Mouse (Mus musculus): ENCODE measurements around the gene 4933428G20Rik.

4933428G20Rik gene

DNA sequence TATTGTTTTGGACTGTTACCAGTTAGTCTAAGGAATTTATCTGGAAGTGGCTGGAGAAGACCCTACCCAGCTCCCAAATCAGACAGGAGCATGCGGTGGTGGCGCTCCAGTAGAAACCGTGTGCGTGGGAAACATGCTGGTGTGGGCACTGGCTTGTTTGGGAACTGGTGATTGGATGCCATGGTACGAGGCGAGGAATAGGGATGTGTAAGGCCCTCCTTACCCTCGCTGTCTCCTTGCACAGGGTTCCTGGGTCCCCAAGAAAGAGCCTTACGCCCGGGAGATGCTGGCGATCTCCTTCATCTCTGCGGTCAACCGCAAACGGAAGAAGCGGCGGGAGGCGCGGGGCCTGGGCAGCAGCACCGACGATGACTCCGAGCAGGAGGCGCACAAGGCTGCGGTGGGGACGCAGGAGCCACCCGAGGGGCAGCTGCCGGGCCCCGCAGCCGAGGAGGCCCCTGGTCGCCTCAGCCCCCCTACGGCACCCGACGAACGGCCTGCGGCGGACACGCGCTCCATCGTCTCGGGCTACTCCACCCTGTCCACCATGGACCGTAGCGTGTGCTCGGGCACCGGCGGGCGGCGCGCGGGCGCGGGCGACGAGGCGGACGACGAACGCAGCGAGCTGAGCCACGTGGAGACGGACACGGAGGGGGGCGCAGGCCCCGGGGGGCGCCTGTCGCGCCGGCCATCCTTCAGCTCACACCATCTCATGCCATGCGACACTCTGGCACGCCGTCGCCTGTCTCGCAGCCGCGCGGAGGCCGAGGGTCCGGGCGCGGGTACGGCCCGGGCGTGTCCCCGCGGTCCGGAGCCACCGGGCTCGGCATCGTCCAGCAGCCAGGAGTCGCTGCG, at the start of gene 4933428G20Rik:
Gene 4933428G20Rik (minus strand): TSS at position 476 of the 855 bp plus-strand sequence.
- DNase-seq (ENCODE audit: low spot score), result no peak

DNA sequence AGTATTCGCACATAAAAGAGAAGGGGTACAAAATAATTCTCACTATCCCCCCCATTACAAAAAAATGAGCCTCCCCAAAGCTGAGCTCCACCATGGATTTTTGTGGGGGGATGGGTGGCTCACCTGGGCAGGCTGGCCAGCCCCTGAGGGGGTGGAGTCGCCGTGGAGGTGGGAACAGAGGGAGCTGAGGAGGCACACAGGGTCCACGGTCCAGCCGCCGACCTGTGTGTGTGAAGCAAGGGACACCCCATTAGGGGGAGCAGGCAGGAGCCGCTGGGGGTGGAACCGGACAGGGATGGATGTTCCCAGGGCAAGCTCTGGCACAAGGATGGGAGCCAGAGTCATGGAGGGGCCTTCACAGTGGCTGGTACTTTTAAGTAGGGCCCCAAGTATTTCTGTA, 48.6 kb upstream of the 4933428G20Rik start:
- DNase-seq (ENCODE audit: low spot score), result no peak

DNA sequence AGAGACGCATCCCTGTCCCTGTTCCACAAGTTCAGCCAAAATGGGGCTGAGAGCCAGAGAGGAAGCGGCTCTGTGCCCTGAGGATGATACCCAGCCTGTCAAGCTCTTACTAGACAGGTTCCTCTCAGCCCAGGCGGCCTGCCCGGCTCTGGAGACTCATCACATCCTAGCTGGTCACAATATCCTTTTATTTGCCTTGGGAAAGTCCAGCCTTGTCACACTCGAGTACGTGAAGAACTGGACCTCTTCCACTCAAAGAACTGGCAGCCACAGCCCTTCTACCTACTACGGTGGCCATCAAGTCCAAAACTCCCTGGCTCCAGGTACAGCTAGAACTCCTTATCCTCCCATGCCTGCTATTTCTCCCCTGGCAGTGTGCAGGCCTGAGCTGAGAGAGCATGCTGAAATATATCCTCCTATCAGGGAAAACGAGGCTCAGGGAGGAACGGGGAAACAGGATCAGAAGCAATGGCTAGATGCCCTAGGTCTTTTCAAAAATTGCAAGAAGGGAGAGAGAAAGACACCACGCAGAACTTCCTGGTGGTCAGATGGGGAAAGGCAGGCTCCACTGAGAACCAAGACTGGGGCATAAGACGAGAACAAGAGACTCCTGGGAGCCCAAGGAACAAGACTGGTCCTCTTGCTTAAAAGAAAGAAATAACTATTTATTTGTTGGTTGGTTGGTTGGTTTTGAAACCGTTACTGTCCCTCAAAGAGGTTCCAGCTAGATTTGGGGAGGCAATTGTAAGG, 48.0 kb upstream of the 4933428G20Rik start:
- no peak for DNase-seq (ENCODE audit: low spot score)

DNA sequence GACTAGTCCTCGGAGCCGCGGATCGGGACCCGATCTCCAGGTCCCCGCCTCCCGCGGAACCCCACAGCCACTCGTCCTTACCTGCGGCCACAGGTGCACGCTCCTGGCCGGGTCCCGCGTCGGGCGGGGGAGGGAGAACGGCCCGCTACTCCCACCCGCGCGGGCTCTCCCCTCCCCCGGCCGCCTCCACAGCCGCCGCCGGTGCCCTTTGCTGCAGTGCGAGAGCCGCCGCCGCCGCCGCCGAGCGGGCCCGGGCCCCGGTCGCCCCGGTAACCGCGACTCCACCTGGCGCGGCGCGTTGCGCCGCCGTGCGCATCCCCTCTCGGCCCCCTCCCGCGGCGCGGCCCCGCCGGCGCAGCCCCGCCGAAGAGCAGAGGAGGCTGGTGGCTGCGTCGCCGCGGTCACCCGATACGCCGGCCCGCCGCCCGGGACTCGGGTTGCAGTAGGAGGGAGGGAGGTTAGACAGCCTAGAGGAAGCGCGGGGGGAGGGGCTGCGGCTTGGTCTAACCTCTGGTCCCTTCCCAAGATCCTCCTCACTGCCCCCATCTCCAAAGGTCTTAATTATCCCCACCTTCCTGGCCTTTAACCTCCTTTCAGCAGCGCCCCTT, 46.8 kb upstream of the 4933428G20Rik start:
- DNase-seq (ENCODE audit: low spot score), result no peak

DNA sequence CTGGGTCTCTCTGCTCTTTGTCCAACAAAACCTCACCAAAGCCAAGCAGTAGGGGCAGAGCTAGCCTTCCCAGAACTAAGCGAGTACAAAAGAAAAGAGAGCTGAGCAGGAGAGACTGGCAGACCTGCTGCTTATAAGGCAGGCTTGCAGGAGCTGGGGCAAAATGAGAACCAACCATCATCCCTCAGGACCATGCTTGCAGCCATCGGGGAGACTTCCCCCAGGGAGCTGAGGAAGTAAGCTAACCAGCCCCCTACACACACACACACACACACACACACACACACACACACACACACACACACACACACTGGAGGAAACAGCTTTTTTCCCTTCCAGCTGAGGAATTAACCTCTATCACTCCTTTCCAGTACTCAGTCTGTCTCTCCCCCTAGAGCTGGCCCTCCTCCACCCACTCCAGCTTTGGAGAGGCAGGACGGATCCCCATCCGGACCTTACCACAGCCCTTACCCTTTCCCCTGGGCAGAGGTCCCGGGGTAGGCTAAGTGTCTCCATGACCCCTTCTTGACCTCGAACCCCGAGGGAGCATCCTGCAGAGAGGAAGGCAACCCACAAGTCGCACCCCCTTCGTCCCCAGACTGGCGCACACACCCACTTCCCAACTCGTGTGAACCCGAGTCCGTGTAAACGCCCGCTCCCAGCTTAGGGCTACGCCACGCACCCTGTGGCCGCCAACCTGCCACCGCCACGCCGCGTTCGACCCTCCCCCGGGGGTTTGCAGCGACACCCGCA, 45.8 kb upstream of the 4933428G20Rik start:
- DNase-seq (ENCODE audit: low spot score), result no peak

DNA sequence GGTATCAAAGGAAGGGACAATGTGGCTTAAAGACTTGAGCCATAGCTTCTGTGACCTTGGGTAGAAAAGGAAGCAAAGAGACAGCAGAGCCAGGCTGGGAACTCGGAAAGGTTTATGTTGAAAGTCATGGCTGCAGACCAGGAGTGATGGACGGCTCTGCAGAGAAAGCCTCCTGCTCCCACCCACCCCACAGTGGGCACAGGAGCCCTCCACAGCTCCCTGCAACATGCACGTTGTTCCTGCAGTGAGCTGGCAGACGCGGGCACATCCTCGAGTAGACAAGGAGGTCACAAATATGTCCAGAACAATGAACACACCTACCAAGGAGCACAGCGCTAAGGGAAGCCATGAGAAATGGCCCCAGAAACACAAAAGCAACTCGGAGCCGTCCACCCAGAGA, 43.7 kb upstream of the 4933428G20Rik start:
- no peak for DNase-seq (ENCODE audit: low spot score)

DNA sequence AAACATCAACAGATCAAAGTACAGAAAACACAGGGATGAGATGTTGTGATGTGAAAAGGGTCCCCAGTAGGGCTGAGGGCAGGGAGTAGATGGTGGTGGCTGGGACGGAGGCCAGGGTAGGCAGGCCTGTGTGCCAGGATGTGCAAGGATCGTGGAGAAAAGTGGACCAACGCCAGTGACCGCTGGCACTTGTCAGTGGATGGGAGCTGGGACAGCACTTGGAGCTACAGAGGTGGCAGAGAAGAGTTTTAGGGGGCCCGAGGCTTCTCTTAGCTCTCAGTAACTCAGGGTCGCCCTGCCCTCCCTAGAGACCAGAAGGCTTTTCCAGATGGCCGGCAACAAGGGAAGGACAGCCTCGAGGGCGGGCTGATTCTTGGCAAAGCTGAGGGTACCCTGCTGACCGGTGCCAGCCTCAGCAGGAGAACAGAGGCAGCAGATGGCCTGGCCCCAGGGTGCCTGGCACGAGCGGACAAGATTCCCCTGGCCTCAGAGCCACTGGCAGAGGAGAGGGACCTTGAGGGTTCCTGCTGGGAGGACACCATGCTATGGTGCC, 43.1 kb upstream of the 4933428G20Rik start:
- DNase-seq (ENCODE audit: low spot score), result no peak

DNA sequence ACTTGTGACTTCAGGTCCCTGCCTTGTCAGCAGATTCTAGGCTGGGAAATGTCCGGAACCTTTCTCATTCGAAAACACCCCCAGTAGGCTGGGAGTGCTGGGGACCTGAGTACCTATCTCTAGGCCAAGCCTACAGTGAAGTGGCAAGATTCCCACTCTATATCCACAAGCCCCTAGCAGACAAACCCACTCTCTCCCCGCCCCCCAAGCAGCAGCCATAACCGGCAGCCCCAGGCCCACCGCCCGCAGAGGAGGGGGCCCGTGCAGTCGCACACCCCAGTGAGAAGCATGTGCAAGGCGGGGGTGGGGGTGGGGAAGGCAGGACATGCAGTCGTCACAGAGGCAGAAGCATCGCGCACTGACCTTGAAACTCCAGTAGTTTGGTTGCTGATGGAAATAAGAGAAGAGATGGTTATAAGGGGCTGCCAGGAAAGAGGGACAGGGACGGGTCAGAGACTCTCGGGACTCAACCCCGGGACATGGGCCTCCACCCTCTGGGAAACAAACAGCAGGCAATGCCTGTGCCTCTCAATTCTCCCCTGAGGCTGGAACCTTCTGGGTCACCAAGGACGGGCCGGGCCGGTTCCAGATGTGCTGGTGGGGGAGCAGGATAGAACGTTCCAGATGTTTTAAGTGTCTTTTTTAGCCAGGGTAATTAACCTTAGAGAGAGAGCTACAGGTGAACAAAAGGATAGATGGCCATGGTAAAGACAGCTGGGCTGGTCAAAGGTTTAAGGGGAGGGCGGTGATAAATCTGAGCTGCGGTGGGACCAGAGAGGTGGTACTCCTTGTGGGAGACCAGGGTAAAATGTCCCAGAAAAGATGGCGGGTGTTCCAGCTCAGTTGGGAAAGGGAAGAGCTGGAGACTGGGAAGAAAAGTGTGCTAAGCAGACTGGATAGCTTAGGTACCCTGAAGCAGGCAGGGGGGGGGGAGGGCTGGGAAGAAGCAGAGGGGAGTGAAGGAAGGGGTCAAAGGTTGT, 42.3 kb upstream of the 4933428G20Rik start:
- no peak for DNase-seq (ENCODE audit: low spot score)

DNA sequence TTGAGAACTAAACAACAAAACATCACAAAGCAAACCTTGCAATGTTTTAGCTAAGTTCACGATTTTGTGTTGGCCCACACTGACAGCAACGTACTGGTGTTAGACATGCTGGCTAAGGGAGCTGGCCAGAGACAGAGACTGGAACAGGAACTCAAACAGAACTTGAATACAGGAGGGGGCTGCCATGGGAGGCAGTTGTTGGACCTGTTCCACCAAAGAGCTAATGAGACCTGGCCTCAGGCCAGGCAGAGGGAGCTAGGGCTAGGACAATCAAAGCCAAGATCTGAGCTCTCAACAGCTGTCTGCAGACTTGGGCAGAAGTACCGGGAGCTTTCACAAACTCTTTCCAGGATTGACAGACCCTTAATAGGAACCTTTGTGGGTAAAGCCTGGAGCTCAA, 40.5 kb upstream of the 4933428G20Rik start:
- DNase-seq (ENCODE audit: low spot score), result no peak

DNA sequence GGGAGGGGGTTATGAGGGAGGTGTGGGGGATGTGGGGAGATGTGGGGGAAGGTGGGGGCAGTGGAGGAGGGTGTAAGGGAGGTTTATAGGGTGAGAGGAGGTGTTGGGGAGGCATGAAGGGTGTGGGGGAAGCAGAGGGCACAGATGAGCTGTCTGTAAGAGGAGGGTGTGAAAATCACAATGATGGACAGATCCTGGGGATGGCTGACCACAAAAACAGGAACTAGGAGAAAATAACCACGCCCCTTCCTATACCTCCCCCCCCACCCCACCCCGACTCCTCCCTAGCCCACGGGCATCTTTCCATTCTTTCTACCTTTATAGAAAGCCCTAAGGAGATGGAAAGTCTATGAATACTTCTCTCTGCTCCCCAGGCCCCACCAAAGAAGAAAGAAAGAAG, 40.0 kb upstream of the 4933428G20Rik start:
- DNase-seq (ENCODE audit: low spot score), result no peak

DNA sequence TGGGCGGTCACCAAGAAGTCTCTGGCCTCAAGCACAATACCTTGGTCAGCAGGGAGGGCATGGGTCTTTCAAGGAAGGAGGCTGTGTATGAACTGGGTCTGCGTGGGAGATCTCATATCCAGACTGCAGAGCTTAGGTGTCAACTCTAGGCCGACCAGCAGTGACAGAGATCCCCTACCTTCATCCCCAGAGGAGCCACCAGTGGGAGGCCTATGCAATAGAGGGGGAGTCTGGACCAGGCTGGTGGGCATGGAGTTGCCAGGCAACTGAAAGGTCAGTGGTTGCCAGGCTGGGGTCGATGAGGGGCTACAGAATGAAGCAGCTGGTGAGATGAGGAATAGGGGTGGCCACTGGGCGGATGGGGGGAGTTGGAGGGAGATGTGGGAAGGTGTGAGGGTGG, 39.5 kb upstream of the 4933428G20Rik start:
- no peak for DNase-seq (ENCODE audit: low spot score)

DNA sequence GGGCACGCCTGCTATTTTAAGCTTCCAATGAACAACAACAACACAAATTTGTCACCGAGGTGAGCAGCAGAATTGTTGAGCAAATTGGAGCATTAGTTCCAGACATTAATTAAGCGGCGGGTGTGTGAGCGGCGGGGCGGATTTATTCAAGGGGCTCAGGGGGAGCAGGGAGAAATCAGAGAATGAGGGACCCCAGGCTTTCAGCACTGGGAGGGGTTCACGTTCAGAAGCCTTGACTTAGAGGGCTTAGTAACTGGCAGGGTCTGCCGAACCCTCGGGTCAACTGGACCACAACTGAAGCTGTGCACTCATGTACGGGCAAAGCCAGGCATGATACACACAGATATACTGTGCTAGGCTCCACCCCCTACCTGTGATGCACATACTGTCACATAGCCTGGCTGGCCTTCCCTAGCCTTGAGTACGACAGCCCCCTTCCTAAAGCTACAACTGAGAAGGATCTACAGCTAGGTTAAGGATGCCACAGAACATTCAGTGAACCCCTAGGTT, 37.5 kb upstream of the 4933428G20Rik start:
- DNase-seq (ENCODE audit: low spot score), result no peak

DNA sequence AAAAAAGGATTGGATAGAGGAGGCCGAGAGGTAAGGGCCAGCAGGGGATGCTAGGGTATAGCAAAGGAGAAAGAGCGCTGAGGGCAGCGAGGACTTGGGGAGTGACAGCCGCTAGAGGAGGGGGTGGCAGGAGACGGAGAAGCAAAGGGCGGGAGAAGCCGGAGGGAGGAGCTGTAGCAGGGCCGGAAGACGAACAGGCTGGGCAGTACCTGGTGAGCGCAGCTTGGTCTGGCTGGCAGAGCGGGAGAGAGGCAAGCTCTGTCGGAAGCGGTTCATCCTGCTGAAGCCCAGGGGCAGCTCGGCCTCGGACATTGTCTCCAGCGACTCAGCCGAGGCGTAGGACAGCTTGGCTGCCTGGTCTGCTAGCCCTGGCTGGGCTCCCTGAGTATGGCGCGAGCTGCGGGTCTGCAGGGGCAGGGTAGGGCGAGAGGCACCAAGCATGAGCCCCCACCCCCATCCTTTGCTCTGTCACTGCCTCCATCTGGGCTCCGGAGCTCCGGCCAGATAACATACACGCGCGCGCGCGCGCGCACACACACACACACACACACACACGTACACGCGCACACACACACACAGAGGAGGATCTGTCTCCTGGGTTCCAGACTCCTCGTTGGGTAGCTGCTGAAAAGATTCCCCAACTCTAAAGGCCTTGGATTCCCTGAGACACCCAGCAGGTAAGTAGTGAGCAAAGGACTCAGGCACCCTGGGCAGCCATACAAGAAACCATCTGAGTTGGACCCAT, 36.9 kb upstream of the 4933428G20Rik start:
- no peak for DNase-seq (ENCODE audit: low spot score)

DNA sequence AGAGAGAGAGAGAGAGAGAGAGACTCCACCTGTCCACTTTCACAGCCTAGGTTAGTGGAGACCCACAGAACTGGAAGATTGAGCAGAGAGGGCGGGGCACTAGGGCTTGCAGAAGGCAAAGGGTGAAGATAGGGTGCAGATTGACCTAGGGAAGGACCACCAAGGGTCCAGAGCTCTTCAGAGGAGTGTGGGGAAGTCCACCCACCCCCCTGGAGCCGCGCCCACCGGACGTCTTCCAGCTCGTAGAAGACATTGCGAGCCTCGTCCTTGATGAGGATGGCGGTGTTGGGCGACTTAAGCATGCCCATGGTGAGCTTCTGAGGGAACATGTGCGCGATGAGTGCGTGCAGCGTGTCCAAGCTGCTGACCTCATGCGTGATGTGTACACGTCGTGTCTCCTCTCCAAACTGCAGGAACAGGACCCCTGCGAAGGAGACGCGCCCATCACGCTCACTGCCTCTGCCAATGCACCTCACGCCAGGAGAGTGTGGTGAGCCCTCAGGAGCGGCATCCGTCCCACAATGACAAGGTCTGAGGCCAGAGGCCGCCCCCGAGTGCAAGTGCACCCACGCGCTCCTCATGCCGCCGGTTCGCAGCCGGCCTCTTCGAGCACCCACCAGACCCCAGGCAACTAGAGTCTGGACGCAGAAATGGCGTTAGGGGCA, 36.1 kb upstream of the 4933428G20Rik start:
- no peak for DNase-seq (ENCODE audit: low spot score)

DNA sequence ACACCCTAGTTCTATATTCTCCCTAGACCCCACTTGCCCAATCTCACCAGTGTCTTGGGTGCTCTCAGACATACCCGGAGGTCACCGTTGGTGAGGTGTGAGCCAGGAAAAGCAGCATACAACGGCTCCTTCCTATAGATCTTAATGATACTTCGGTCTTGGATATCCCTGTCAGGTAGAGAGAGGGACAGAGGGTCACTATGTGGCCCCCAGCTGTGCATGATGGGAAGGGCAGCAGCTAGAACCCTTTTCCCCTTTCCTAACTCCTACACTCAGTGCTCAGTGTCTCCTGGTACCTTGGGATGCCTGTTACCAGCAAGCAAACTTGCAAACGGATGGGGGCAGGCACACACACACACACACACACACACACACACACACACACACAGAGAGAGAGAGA, 35.5 kb upstream of the 4933428G20Rik start:
- no peak for DNase-seq (ENCODE audit: low spot score)

DNA sequence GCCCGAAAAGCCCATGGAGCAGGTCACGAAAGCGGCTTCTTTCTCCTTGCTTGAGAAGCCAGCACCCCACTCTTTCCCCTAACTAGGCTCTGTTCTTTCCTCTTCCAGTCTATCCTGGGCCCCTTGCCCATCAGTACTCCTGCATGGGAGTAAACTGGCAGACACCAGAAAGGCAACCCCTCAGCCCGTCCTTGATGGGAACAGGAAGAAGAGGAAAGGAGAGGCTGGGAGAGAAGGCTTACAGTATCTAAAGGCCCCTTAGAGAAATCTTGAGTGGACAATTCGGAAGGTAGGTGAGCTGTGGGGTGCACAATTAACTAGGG, 35.1 kb upstream of the 4933428G20Rik start:
- DNase-seq (ENCODE audit: low spot score), result no peak

DNA sequence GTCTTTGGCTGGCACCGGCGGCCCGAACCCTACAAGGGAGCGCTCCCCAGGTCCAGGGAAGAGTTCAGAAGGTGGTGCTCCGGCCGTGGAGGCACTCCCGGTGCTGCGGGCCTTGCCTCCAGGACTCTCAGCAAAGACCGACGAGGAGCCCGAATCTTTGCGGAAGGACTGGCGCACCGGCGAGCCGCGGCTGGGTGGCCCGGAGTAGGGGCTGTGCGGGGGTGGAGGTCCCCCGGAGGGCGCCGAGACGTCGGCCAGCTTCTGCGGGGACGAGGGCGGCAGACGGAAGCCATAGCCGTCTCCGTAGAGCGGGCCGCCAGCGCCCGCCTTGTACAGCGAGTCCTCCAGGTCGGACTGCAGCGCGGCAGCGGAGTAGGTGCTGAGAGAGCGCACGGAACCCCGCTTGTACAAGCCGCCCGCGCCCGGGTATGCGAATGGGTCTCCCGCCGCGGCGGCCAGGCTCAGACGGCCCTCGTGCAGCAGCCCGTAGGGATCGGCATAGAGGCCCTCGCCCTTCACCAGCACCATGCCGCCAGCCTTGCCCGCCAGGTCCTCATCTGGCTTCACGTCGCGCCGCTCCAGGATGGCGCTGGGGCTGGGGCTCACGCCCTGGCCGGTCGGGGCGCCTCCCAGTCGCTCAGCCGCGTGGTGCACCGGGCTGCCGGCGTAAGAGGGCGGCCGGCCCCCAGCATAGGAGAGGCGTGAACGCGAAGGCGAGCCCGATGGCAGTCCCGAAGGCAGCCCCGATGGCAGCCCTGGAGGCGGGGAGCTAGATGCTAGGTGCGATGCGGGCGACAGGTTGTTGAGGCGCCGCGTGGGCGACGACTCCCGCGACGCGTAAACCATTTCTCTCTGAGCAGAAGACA, 34.5 kb upstream of the 4933428G20Rik start:
- DNase-seq (ENCODE audit: low spot score), result no peak

DNA sequence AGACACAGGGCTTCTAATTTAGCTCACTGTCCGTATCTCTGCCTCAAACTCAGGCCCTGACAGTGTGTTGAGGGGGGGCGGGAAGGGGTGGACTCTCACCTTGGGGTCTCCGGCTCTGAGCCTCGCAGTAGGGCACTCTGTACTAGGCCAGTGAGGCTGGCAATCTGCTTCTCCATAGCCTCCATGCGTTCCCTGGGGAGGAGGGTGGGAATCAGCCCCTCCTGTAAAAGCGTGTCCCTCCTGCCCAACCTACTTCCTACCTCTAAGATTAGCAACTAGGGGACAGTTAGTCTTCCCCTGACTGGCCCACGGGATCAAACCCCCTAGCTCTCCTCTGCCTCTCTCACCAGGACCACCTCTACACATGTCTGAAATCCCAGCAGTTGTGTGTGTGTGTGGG, 33.5 kb upstream of the 4933428G20Rik start:
- no peak for DNase-seq (ENCODE audit: low spot score)

Measured in urinary bladder, postnatal 14 days (tissue).